Mouse (Mus musculus) embryonic fibroblast, embryonic 13.5 days (primary cell): ENCODE data around the gene Hist1h1d.

Experiments used
- CTCF ChIP-seq: IDR thresholded peaks from 2 replicates; pipeline ENCODE4 v1.5.1; 2011; ENCODE audit warnings: mild to moderate bottlenecking, control low read depth, low read length, moderate library complexity, borderline replicate concordance; ENCODE audit not compliant: insufficient read depth
- POLR2A ChIP-seq: IDR thresholded peaks from 2 replicates; pipeline ENCODE4 v1.6.1; 2011; ENCODE audit warnings: low read depth, mild to moderate bottlenecking, control low read depth, low read length, moderate library complexity

DNA sequence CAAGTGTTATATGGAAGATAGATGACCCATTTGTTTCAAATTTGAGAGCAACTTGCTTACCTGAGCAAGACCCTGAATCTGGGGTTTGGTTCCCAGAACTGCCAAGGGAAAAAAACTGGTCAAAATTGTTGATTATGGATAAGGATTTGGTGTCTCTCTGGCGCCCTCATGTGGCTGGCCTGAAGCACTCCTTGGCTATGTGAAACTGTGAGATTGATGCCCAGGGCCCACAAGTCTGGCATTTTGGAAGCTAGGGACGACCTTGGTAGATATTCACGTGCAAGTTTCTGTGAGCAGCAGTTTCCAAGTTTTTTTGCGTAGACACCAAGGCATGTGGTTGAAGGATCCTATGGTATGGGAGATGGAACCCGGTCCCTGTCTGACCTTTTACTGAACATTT, 28.4 kb upstream of the Hist1h1d start:
- no peak for TF ChIP-seq POLR2A
- peak; percentile 82; the same call in 1 of the 2 replicates for TF ChIP-seq CTCF
